In the genomic region with DNA sequence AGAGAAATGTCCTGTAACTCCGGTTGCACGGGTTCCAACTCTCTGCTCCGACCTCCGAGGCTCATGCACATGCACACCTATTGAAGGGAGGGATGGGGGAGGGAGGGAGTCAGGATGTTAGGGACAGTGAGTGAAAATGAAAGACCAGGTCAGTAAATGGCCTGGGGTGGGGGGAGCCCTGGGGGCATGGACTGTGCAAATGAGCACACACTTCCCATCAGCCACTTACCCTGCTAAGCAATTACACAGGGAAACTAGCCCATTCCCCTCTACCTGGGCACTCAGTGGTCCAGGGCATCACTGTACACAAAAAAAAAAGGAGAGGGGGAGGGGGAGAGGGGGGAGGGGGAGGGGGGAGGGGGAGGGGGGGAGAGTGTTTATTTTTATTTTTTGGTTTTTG, we compare ENCODE assay signal across 8 mouse cellular contexts. TPM values are rescaled to one million over a fixed set of nuclear protein-coding genes. Genes with fewer than 3 reads are reported as not detected.
A peak's percentile ranks its signal among the peaks of the same experiment; 100 is the strongest.
DNase-seq lines count a peak whose midpoint lies in the region; ATAC-seq and TF ChIP-seq lines count a peak whose summit lies in the region.

No protein-coding gene starts in this region.

- 84% methylated on average over 4 of the region's 4 CpGs for WGBS in heart, embryonic 12.5 days
- WGBS in forebrain, embryonic 16.5 days, result 85% methylated on average over 4 of the region's 4 CpGs
- WGBS in liver, embryonic 14.5 days (ENCODE audit: insufficient replicate concordance), result 88% methylated on average over 4 of the region's 4 CpGs

- H3K79me2 ChIP-seq in CH12.LX (replicated peaks; ENCODE audit: control insufficient read depth, extremely low read depth, insufficient read depth, poor library complexity, severe bottlenecking), result peaks cover 34% of the 10 kb centered on the region

- no peaks in the 10 kb centered on the region for H3K9me3 ChIP-seq in heart, embryonic 12.5 days (replicated peaks)
- no peaks in the 10 kb centered on the region for H3K9me3 ChIP-seq in CH12.LX (replicated peaks; ENCODE audit: low read length)
- no peaks in the 10 kb centered on the region for H3K9me3 ChIP-seq in forebrain, embryonic 16.5 days (ENCODE audit: control insufficient read depth, low read length)
- H3K9me3 ChIP-seq in liver, embryonic 14.5 days (ENCODE audit: control insufficient read depth, low read length), result no peaks in the 10 kb centered on the region

- H3K9ac ChIP-seq in heart, embryonic 12.5 days, result peak overlapping the region; percentile 66; the same call in 1 of the 2 replicates
- peak overlapping the region; percentile 97 for H3K9ac ChIP-seq in CH12.LX (ENCODE audit: insufficient read depth, low read depth)
- no peak overlapping the region for H3K9ac ChIP-seq in forebrain, embryonic 16.5 days (replicated peaks; ENCODE audit: low read depth, low read length)
- peak overlapping the region; percentile 83 for H3K9ac ChIP-seq in liver, embryonic 14.5 days (replicated peaks)

- no peak for TF ChIP-seq RAD21 in CH12.LX (IDR thresholded peaks at IDR 0.05; ENCODE audit: low read depth, low read length)

- peak overlapping the region; percentile 8; the same call in 1 of the 2 replicates for H3K27ac ChIP-seq in heart, embryonic 12.5 days (ENCODE audit: poor library complexity, severe bottlenecking)
- no peak overlapping the region for H3K27ac ChIP-seq in CH12.LX (ENCODE audit: insufficient read depth, low read depth)
- H3K27ac ChIP-seq in forebrain, embryonic 16.5 days (ENCODE audit: low read length), result no peak overlapping the region
- no peak overlapping the region; the same call in 1 of the 2 replicates for H3K27ac ChIP-seq in liver, embryonic 14.5 days

- no peaks in the 10 kb centered on the region for H3K27me3 ChIP-seq in heart, embryonic 12.5 days (replicated peaks)
- H3K27me3 ChIP-seq in CH12.LX (replicated peaks), result no peaks in the 10 kb centered on the region
- no peaks in the 10 kb centered on the region for H3K27me3 ChIP-seq in forebrain, embryonic 16.5 days (replicated peaks; ENCODE audit: control insufficient read depth, insufficient read depth, low read length)
- no peaks in the 10 kb centered on the region for H3K27me3 ChIP-seq in liver, embryonic 14.5 days (ENCODE audit: control insufficient read depth, insufficient read depth, low read length)

- H3K4me3 ChIP-seq in heart, embryonic 12.5 days, result peak overlapping the region; percentile 68
- peak overlapping the region in 2 of 3 experiments; percentile 63 to 95 for H3K4me3 ChIP-seq in CH12.LX (replicated peaks in 1 of 3; ENCODE audit: low read depth in 2 of 3, low read length in 2 of 3, poor library complexity in 1 of 3)
- H3K4me3 ChIP-seq in forebrain, embryonic 16.5 days (replicated peaks; ENCODE audit: low read length), result peak overlapping the region; percentile 45
- peak overlapping the region in 1 of 2 experiments; percentile 77; a peak in 2 of 4 replicates for H3K4me3 ChIP-seq in liver, embryonic 14.5 days (ENCODE audit: insufficient read depth in 1 of 2, low read depth in 2 of 2, low read length in 2 of 2)

- DNase-seq in heart, adult 9 months (ENCODE audit: low spot score in 2 of 2), result no peak
- no peak for DNase-seq in CH12.LX (ENCODE audit: extremely low read depth)
- no peak for DNase-seq in liver, embryonic 14.5 days (ENCODE audit: low read depth in 3 of 3, low spot score in 3 of 3)
- no peak for DNase-seq in retina, postnatal 1 day
- no peak for DNase-seq in ovary, postnatal 36 days (ENCODE audit: low spot score)
- DNase-seq in thymus, postnatal 10 days (ENCODE audit: low spot score in 2 of 2), result no peak

- peak overlapping the region; percentile 87 for H3K4me2 ChIP-seq in heart, embryonic 12.5 days
- peak overlapping the region; percentile 91 for H3K4me2 ChIP-seq in CH12.LX (ENCODE audit: insufficient read depth, low read depth, poor library complexity, severe bottlenecking)
- peak overlapping the region; percentile 70 for H3K4me2 ChIP-seq in forebrain, embryonic 16.5 days (ENCODE audit: low read length)
- peak overlapping the region; percentile 92 for H3K4me2 ChIP-seq in liver, embryonic 14.5 days (ENCODE audit: low read depth)

- in situ Hi-C loops in CH12.LX (cut with MboI; ENCODE audit: low pct_ligation_motif_present, low pct_unique_long_range_greater_than_20kb, low sequenced_read_pairs), result loop anchor here (5.0 kb wide), 1 partner anchor 34 kb away; no protein-coding TSS in a partner anchor

- ATAC-seq in heart, embryonic 12.5 days (ENCODE audit: insufficient number of reproducible peaks, low FRiP score), result no peak
- ATAC-seq in forebrain, embryonic 16.5 days, result no peak
- ATAC-seq in liver, embryonic 14.5 days (ENCODE audit: insufficient read depth), result no peak

- H3K36me3 ChIP-seq in heart, embryonic 12.5 days, result no peaks in the 10 kb centered on the region
- H3K36me3 ChIP-seq in CH12.LX (replicated peaks in 1 of 2; ENCODE audit: control insufficient read depth in 1 of 2, insufficient read depth in 1 of 2, low read length in 1 of 2), result peaks cover 2 to 13% of the 10 kb centered on the region in 2 experiments
- H3K36me3 ChIP-seq in forebrain, embryonic 16.5 days (ENCODE audit: control insufficient read depth, insufficient read depth), result no peaks in the 10 kb centered on the region
- H3K36me3 ChIP-seq in liver, embryonic 14.5 days (replicated peaks; ENCODE audit: control insufficient read depth, insufficient read depth, low read depth), result no peaks in the 10 kb centered on the region

- no peak; the same call in none of the 2 replicates for TF ChIP-seq EP300 in CH12.LX (IDR thresholded peaks at IDR 0.05; ENCODE audit: low read length)
- TF ChIP-seq EP300 in liver, embryonic 14.5 days (IDR thresholded peaks at IDR 0.05; ENCODE audit: low read depth), result no peak

- H3K4me1 ChIP-seq in heart, embryonic 12.5 days (replicated peaks), result peaks cover 16% of the 10 kb centered on the region
- peaks cover 9 to 35% of the 10 kb centered on the region in 2 experiments for H3K4me1 ChIP-seq in CH12.LX (ENCODE audit: control insufficient read depth in 1 of 2, insufficient read depth in 2 of 2)
- peaks cover 3% of the 10 kb centered on the region; the same call in 1 of the 2 replicates for H3K4me1 ChIP-seq in forebrain, embryonic 16.5 days (replicated peaks; ENCODE audit: control insufficient read depth, insufficient read depth, low read length)
- peaks cover 0 to 21% of the 10 kb centered on the region in 2 experiments; a peak in 2 of 4 replicates for H3K4me1 ChIP-seq in liver, embryonic 14.5 days (replicated peaks; ENCODE audit: control insufficient read depth in 2 of 2, insufficient read depth in 2 of 2, low read length in 1 of 2)

- no peak for TF ChIP-seq CTCF in CH12.LX (conservative IDR thresholded peaks at IDR 0.05 in 1 of 2, IDR thresholded peaks at IDR 0.05 in 1 of 2; ENCODE audit: low read depth in 2 of 2, low read length in 2 of 2)
- no peak for TF ChIP-seq CTCF in liver, embryonic 14.5 days (IDR thresholded peaks at IDR 0.05; ENCODE audit: low read depth)

- dilution Hi-C loops in CH12.LX (cut with MboI; ENCODE audit: extremely low pct_ligation_motif_present, extremely low pct_unique_long_range_greater_than_20kb, low sequenced_read_pairs), result no loop called here

- TF ChIP-seq POLR2A in CH12.LX (IDR thresholded peaks at IDR 0.05; ENCODE audit: low read depth, low read length), result no peak

TF ChIP-seq in CH12.LX, 34 proteins besides CTCF, POLR2A, EP300 and RAD21 (continues in another document):
- TF ChIP-seq MYC (IDR thresholded peaks at IDR 0.05; ENCODE audit: low read depth, low read length), result no peak
- no peak for TF ChIP-seq ZKSCAN1 (IDR thresholded peaks at IDR 0.05; ENCODE audit: borderline replicate concordance, low read depth, low read length)
- TF ChIP-seq GABPA (IDR thresholded peaks at IDR 0.05; ENCODE audit: insufficient replicate concordance, low read depth, low read length), result no peak
- TF ChIP-seq JUN (IDR thresholded peaks at IDR 0.05; ENCODE audit: insufficient read depth, low read depth, low read length), result no peak
- peak; percentile 79 for TF ChIP-seq IRF4 (IDR thresholded peaks at IDR 0.05; ENCODE audit: low read depth, low read length)
- no peak for TF ChIP-seq USF1 (IDR thresholded peaks at IDR 0.05; ENCODE audit: low read depth, low read length)
- TF ChIP-seq POLR2AphosphoS2 (IDR thresholded peaks at IDR 0.05; ENCODE audit: low read depth, low read length), result no peak

RNA-seq across cellular contexts. Expression of a gene that starts 0.7 kb away (rescaled TPM):
- polyA plus RNA-seq in heart, embryonic 12.5 days (2016; fragmentation: Nextera tagmentation; extraction: Ambion mirVana), result 3.7 and 3.9 TPM in 2 replicates
- total RNA-seq in CH12.LX (2012; rRNA removed), result 115 and 143 TPM in 2 replicates
- total RNA-seq in CH12.LX (2014; rRNA removed), result 107 and 108 TPM in 2 replicates
- 66.1 and 70.3 TPM in 2 replicates for polyA plus RNA-seq in CH12.LX (2012; ENCODE audit: insufficient read length, low read depth)
- polyA plus RNA-seq in forebrain, embryonic 16.5 days (2015; fragmentation: Nextera tagmentation; extraction: Ambion mirVana), result 1.3 and 1.5 TPM in 2 replicates
- polyA plus RNA-seq in liver, embryonic 14.5 days (2012; rRNA removed), result 3.6 and 4.7 TPM in 2 replicates
- polyA plus RNA-seq in liver, embryonic 14.5 days (2014; fragmentation: Nextera tagmentation; extraction: Ambion mirVana), result 6.9 and 7.6 TPM in 2 replicates

RNA-seq across cellular contexts. Expression of a gene that starts 0.8 kb away (rescaled TPM):
- polyA plus RNA-seq in heart, embryonic 12.5 days (2016; fragmentation: Nextera tagmentation; extraction: Ambion mirVana), result 2.8 and 3.7 TPM in 2 replicates
- total RNA-seq in CH12.LX (2012; rRNA removed) (4.3 and 4.7 TPM in 2 replicates), CH12.LX (2014; rRNA removed) (3.8 and 4.3 TPM in 2 replicates)
- polyA plus RNA-seq in CH12.LX (2012; ENCODE audit: insufficient read length, low read depth), result 4.7 and 5.2 TPM in 2 replicates
- 0.60 and 0.75 TPM in 2 replicates for polyA plus RNA-seq in forebrain, embryonic 16.5 days (2015; fragmentation: Nextera tagmentation; extraction: Ambion mirVana)
- 2.4 and 2.8 TPM in 2 replicates for polyA plus RNA-seq in liver, embryonic 14.5 days (2012; rRNA removed)
- polyA plus RNA-seq in liver, embryonic 14.5 days (2014; fragmentation: Nextera tagmentation; extraction: Ambion mirVana), result 2.6 and 3.0 TPM in 2 replicates

RNA-seq across cellular contexts. Expression of a gene that starts 27.2 kb away (rescaled TPM):
- 102 and 109 TPM in 2 replicates for polyA plus RNA-seq in heart, embryonic 12.5 days (2016; fragmentation: Nextera tagmentation; extraction: Ambion mirVana)
- 89.1 and 112 TPM in 2 replicates for total RNA-seq in CH12.LX (2012; rRNA removed)
- total RNA-seq in CH12.LX (2014; rRNA removed), result 115 and 124 TPM in 2 replicates
- polyA plus RNA-seq in CH12.LX (2012; ENCODE audit: insufficient read length, low read depth), result 110 and 133 TPM in 2 replicates
- 102 and 103 TPM in 2 replicates for polyA plus RNA-seq in forebrain, embryonic 16.5 days (2015; fragmentation: Nextera tagmentation; extraction: Ambion mirVana)
- 53.3 and 66.0 TPM in 2 replicates for polyA plus RNA-seq in liver, embryonic 14.5 days (2012; rRNA removed)
- 101 and 102 TPM in 2 replicates for polyA plus RNA-seq in liver, embryonic 14.5 days (2014; fragmentation: Nextera tagmentation; extraction: Ambion mirVana)

RNA-seq across cellular contexts. Expression of a gene that starts 30.3 kb away (rescaled TPM):
- polyA plus RNA-seq in heart, embryonic 12.5 days (2016; fragmentation: Nextera tagmentation; extraction: Ambion mirVana), result 14.9 and 16.5 TPM in 2 replicates
- total RNA-seq in CH12.LX (2012; rRNA removed) (88.6 and 101 TPM in 2 replicates), CH12.LX (2014; rRNA removed) (63.7 and 66.7 TPM in 2 replicates)
- polyA plus RNA-seq in CH12.LX (2012; ENCODE audit: insufficient read length, low read depth), result 81.7 and 89.6 TPM in 2 replicates
- polyA plus RNA-seq in forebrain, embryonic 16.5 days (2015; fragmentation: Nextera tagmentation; extraction: Ambion mirVana), result 12.8 and 14.9 TPM in 2 replicates
- 4.8 and 5.9 TPM in 2 replicates for polyA plus RNA-seq in liver, embryonic 14.5 days (2012; rRNA removed)
- 8.4 and 10.7 TPM in 2 replicates for polyA plus RNA-seq in liver, embryonic 14.5 days (2014; fragmentation: Nextera tagmentation; extraction: Ambion mirVana)
